Mouse (Mus musculus) central nervous system, embryonic 14 days (tissue): ENCODE results near the gene Cstf2t. TPM values are rescaled to one million over a fixed set of nuclear protein-coding genes. Genes with fewer than 3 reads are reported as not detected.

Experiments
- polyA plus RNA-seq: library from polyadenylated mRNA; depleted of rRNA; stranded (reverse); fragments of >200 nt; gene quantifications from 2 replicates; pipeline ENCODE4 v1.2.3, GENCODE M21; 2012; rRNA removed

The Cstf2t gene
- 36.6 and 39.6 TPM in 2 replicates for polyA plus RNA-seq

DNA sequence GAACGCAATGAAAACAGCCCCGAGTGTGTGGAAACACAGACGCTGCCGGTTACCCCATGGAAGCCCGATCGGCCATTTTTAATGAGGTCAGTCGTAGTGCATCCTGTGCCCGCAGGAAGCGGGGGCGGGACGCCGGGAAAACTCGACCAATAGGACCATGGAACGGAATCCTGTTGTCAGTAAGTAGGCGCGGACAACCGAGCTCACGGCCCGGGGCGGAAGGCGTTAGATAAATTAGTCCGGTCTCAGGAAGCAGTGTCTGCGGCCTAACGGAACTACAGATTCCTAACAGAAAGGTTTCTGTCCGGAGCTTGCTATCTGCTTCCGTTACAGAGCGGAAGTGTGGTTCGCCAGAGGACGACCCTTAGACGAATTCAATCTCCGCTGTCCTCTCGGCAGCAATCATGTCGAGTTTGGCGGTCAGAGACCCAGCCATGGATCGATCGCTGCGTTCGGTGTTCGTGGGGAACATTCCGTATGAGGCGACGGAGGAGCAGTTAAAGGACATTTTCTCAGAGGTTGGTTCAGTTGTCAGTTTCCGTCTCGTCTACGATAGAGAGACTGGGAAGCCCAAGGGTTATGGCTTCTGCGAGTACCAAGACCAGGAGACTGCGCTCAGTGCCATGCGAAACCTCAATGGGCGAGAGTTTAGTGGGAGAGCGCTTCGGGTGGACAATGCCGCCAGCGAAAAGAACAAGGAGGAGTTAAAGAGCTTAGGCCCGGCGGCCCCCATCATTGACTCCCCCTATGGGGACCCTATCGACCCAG, at the start of gene Cstf2t:
Gene Cstf2t (plus strand): TSS at position 176 of the 768 bp plus-strand sequence.

